Mouse (Mus musculus) liver, adult 2 months (tissue): ENCODE measurements around the gene Pcnp. TPM values are rescaled to one million over a fixed set of nuclear protein-coding genes. Genes with fewer than 3 reads are reported as not detected.

Source experiments
- DNase-seq: peaks from one replicate; pipeline ENCODE4 v3.0.0-alpha.2; 2011; ENCODE audit warnings: low read depth, low spot score; ENCODE audit errors: extremely low read depth
- H3K27ac ChIP-seq: fragments of 200-500 bp; replicated peaks from 2 replicates; pipeline ENCODE4 v1.5.1; 2012; ENCODE audit warnings: low read depth, mild to moderate bottlenecking, control low read depth, inconsistent platforms, low read length; ENCODE audit not compliant: insufficient read depth
- H3K27me3 ChIP-seq: fragments of 200-500 bp; 2 replicates; pipeline ENCODE4 v1.6.1; 2012; ENCODE audit warnings: mild to moderate bottlenecking, moderate library complexity, low read length, inconsistent platforms; ENCODE audit not compliant: control insufficient read depth, insufficient read depth
- H3K36me3 ChIP-seq: fragments of 200-500 bp; 2 replicates; pipeline ENCODE4 v1.6.1; 2012; ENCODE audit warnings: low read length, inconsistent platforms; ENCODE audit not compliant: control insufficient read depth, insufficient read depth
- H3K4me1 ChIP-seq: fragments of 200-500 bp; 2 replicates; pipeline ENCODE4 v1.6.1; 2011; ENCODE audit warnings: low read length; ENCODE audit not compliant: control insufficient read depth, insufficient read depth
- H3K4me3 ChIP-seq: fragments of 200-500 bp; 2 replicates; pipeline ENCODE4 v1.5.1; 2011; ENCODE audit warnings: low read depth, mild to moderate bottlenecking, control low read depth, low read length, moderate library complexity; ENCODE audit not compliant: insufficient read depth
- H3K79me2 ChIP-seq: fragments of 200-500 bp; 2 replicates; pipeline ENCODE4 v1.6.1; 2012; ENCODE audit warnings: inconsistent platforms, mild to moderate bottlenecking, low read length, moderate library complexity; ENCODE audit not compliant: control insufficient read depth, insufficient read depth
- H3K9ac ChIP-seq: fragments of 200-500 bp; 2 replicates; pipeline ENCODE4 v1.6.1; 2012; ENCODE audit warnings: low read depth, mild to moderate bottlenecking, control low read depth, inconsistent platforms, low read length
- CTCF ChIP-seq: fragments of 200-500 bp; IDR thresholded peaks from 2 replicates; pipeline ENCODE4 v1.5.1; 2011; ENCODE audit warnings: low read depth, low read length, control low read depth
- POLR2A ChIP-seq: fragments of 200-500 bp; IDR thresholded peaks from 2 replicates; pipeline ENCODE4 v1.6.1; 2011; ENCODE audit warnings: low read length, control low read depth; ENCODE audit not compliant: insufficient read depth; ENCODE audit errors: extremely low read depth
- WGBS: fragments of 180-500 bp; shearing (Covaris S2); methylation state at CpG from one replicate; pipeline ENCODE4 v1.1.7; 2018; 5-methylcytosine and 5-hydroxymethylcytosine counted together
- polyA plus RNA-seq: library from polyadenylated mRNA; depleted of rRNA; stranded (reverse); fragments of >200 nt; gene quantifications from 2 replicates; pipeline ENCODE4 v1.2.3, GENCODE M21; 2012
- total RNA-seq: library from RNA; depleted of rRNA; stranded (reverse); fragments of >200 nt; gene quantifications from 2 replicates; pipeline ENCODE4 v1.2.3, GENCODE M21; 2014

Pcnp gene
- total and polyA plus RNA-seq, 2 experiments: 8.7 to 67.7 TPM

DNA sequence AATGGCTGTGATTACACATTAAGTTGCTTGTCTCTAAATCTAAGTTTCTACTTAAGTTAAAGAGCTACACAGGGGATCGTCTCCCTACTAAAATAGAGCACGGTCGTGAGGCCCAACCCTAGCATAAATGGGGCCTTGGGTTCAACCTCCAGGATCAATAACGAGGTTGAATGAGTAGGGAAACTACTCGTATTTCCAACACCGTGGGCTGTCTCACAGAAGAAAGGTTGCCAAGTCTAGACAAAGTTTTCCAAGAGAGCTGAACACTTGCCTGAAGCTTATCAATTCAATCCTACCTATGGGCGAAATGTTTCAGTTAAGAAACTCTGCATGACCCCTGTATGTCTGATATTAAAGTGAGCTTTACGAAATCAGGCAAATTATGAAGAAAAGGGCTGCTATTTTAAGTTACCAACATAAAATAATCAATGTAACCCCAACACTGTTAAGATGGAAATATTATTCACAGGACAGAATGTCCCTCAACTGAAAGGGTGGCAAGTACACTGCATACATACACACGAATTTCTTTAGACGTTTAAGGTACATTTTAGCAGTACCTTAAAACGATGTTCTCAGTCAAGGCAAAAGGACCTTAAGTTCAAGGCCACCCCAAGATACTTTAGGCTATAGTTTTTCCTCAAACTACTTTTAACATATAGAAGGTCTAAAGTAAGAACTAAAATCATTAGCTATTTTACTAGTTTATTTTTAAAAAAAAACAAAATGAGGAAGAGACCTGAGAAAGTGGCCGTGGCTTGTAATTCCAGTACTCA, 1.5 kb downstream of the Pcnp start:
- peak overlapping the region; percentile 94; the same call in 1 of the 2 replicates for H3K9ac ChIP-seq
- peaks cover 13% of the 10 kb centered on the region; the same call in 1 of the 2 replicates for H3K79me2 ChIP-seq
- TF ChIP-seq CTCF: no peak
- no peak for TF ChIP-seq POLR2A
- H3K27me3 ChIP-seq: no peaks in the 10 kb centered on the region
- H3K36me3 ChIP-seq: peaks cover 5% of the 10 kb centered on the region
- H3K4me3 ChIP-seq: no peak overlapping the region; the same call in 1 of the 2 replicates
- WGBS: 5% methylated on average over 12 of the region's 12 CpGs
- H3K27ac ChIP-seq: no peak overlapping the region
- peaks cover 9% of the 10 kb centered on the region for H3K4me1 ChIP-seq
- peak; percentile 63 for DNase-seq

GRCm38 (mm10) chr16:56019660-56020059, 9.9 kb downstream of the Pcnp start:
- no peak for TF ChIP-seq CTCF
- Histone ChIP-seq H3K4me3 (no peak overlapping the region), H3K36me3 (peaks cover 37% of the 10 kb centered on the region), H3K79me2 (peaks cover 5% of the 10 kb centered on the region; the same call in 1 of the 2 replicates), H3K9ac (no peak overlapping the region), H3K27me3 (no peaks in the 10 kb centered on the region), H3K27ac (no peak overlapping the region), H3K4me1 (no peaks in the 10 kb centered on the region)
- WGBS: 95% methylated on average over 7 of the region's 7 CpGs
- DNase-seq: no peak

GRCm38 (mm10) chr16:56014076-56014475, 15.5 kb downstream of the Pcnp start:
- TF ChIP-seq CTCF: no peak
- TF ChIP-seq POLR2A: no peak
- H3K4me1 ChIP-seq: no peaks in the 10 kb centered on the region
- no peak overlapping the region for H3K4me3 ChIP-seq
- WGBS: 84% methylated on average over 7 of the region's 7 CpGs
- DNase-seq: no peak
- no peak overlapping the region for H3K9ac ChIP-seq
- no peaks in the 10 kb centered on the region for H3K79me2 ChIP-seq
- H3K36me3 ChIP-seq: peaks cover 28% of the 10 kb centered on the region
- no peak overlapping the region for H3K27ac ChIP-seq
- H3K27me3 ChIP-seq: no peaks in the 10 kb centered on the region

- Histone ChIP-seq H3K27me3 (no peaks in the 10 kb centered on the region), H3K4me3 (no peak overlapping the region), H3K9ac (no peak overlapping the region), H3K27ac (no peak overlapping the region), H3K36me3 (peaks cover 22% of the 10 kb centered on the region), H3K79me2 (no peaks in the 10 kb centered on the region), H3K4me1 (no peaks in the 10 kb centered on the region)
- TF ChIP-seq POLR2A (no peak), CTCF (no peak)
- no peak for DNase-seq
- 88% methylated on average over 10 of the region's 10 CpGs for WGBS
Measured at GRCm38 (mm10) chr16:56012789-56013743, 16.5 kb downstream of the Pcnp start.

GRCm38 (mm10) chr16:56008862-56009261, 20.7 kb downstream of the Pcnp start:
- Histone ChIP-seq H3K36me3 (peaks cover 37% of the 10 kb centered on the region), H3K9ac (no peak overlapping the region)

More at GRCm38 (mm10) chr16:56008862-56009261, 20.7 kb downstream of the Pcnp start:
- no peak overlapping the region for H3K4me3 ChIP-seq
- no peak for DNase-seq
- H3K27me3 ChIP-seq: no peaks in the 10 kb centered on the region
- H3K4me1 ChIP-seq: no peaks in the 10 kb centered on the region
- TF ChIP-seq CTCF: no peak
- TF ChIP-seq POLR2A: no peak
- WGBS: 96% methylated on average over 1 of the region's 1 CpGs
- no peak overlapping the region for H3K27ac ChIP-seq
- peaks cover 4% of the 10 kb centered on the region; the same call in 1 of the 2 replicates for H3K79me2 ChIP-seq
